Mouse (Mus musculus): Measurements from ENCODE around the gene Enox1.

The Enox1 gene

GRCm38 (mm10) chr14:77576411-77576810 lies 419.8 kb downstream of the Enox1 start:
- no peak for DNase-seq (ENCODE audit: low spot score)

DNA sequence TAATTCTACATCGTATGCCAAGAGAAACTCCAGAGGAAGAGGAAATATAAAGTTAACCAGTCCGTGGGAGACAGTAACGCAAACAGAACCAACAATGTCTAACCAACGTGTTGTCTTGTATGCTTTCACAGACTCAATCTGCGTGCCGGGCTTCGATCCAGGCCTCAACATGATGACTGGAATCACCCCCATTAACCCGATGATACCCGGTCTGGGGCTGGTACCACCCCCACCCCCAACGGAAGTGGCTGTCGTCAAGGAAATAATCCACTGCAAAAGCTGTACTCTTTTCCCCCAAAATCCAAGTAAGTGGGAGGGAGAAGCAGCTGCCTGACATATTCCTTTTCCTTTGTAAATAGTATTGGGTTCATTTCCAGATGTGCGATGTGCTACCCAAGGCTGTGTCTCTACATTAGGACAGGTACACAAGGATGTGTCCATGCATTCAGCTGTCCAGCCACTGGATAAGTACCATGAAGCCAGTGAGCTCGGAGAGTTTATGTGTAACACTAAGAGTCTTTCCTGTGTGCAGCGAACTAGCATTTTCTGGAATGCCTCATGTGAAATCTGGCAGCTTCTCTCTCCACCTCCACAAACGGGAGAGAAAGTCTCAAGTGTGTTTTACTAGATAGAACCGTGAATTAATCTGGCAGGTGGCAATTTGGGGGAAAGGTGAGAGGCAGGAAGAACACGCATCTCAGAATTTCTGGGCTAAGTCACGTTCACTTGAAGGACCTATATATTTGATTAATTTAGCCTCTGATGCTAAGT lies 421.1 kb downstream of the Enox1 start:
- DNase-seq (ENCODE audit: low spot score), result no peak

DNA sequence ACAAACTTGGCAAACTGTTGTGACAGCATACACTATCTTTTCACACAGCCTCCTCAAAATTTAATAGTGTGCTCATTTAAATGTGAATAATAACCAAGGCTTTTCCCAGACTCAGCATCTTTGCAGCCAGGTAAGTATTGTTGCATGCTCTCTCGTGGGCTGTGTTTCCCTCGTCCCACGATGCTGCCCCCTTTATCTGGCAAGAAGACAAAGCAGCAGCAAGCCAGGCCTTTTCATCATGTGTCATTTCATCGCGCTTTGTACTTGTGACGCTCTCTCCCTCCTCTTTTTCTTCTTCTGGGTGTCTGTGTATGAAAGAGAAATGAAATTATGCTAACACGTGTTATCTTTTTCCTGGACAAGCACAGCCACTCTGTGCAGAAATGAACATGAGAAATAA lies 421.8 kb downstream of the Enox1 start:
- no peak for DNase-seq (ENCODE audit: low spot score)

DNA sequence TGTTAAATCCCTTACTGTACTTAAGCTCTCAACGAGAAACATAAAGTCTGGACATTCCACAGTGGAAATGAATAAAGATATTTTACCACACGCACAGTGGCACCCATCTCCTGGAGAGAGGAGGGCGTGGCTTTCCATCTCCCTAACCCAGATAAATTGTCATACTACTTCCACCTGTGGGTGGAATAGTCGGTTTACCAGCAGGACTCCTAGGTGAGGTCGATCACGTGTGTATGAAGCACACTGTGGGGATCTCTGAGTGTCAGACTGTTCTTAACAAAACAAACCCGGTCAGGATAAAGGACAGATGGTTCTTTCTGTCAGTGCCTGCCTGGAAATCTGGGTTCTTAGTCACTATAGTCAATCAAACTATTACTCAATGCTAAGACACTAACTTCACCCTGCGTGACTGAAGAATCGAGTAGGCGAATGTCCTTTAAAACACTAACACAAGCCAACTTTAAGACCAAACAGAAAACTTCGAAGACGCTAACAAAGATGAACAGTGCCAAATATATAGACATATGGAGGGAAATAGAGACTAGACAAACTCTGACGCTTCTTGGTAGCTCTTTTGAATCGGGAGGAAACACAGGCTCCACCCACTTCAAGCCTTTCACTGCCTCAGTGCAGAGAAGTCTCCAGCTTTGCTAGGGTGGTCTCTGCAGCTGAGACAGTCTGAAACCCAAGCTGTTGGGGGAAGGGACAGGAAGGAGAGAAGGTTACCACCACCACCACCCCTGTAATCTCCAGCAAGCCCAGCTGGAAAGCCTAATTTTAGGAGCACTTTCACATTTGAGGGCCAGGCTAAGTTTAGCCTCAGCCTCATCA lies 423.8 kb downstream of the Enox1 start:
- peak; percentile 55 for DNase-seq (ENCODE audit: low spot score)

- DNase-seq (ENCODE audit: low spot score), result peak; percentile 54
Observed at GRCm38 (mm10) chr14:77580937-77581270, 424.3 kb downstream of the Enox1 start.

DNA sequence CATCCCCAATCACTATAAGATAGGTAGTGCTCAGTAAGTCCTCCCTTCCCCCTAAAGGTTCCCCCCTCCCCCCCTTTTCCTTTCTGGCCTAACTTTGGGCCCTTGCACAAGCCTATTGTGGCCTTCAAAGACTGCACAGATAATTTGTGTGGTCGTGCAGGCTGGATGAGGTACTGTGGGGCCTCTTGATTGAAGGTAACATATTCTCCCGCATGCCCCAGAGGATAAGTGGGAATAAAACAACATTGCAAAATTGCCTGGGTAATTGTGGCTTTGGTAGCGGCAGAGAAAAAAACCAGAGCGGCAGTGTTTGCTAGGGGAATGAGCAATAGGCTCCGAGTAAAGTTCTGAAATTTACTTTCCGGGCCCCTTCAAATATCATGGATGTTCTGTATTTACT lies 425.1 kb downstream of the Enox1 start:
- DNase-seq (ENCODE audit: low spot score), result no peak

- no peak for DNase-seq (ENCODE audit: low spot score)
Observed at GRCm38 (mm10) chr14:77584426-77584825, 427.9 kb downstream of the Enox1 start.

DNA sequence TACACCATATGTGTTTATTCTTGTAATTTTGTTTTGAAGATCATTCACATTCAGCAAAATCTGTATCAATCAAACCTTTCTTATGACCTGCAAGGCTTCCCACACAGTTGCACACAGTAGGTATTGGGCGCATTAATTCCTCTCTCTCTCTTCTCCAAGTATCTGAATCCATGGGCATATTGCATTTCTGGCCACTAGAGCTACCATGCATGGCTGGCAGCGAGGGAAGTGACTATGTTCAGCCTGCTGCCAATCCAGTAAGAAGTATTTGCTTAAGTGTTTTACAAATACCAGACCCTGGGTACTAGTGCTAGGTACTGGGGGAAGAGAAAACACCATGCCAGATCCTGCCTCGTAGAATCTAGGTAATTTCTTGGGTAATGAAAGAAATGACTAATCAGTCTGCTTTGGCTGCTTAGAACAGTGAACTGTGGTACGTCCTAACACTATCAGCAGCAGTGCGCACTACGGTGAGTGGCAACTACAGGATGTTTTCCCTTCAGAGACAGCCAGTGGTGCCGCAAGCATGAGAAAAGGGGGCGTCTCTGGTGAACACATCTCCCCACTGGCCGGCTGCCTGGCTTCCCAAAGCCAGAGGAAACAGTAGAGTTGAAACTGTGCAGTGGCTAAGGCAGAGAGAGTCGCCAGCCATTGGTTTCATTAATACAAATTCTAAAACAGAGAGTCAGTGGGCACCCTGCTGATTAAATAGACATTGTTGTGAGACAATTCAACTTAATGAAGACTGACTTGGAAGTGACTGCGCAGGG lies 428.7 kb downstream of the Enox1 start:
- DNase-seq (ENCODE audit: low spot score), result no peak

GRCm38 (mm10) chr14:77586033-77586432 lies 429.5 kb downstream of the Enox1 start:
- DNase-seq (ENCODE audit: low spot score), result no peak

DNA sequence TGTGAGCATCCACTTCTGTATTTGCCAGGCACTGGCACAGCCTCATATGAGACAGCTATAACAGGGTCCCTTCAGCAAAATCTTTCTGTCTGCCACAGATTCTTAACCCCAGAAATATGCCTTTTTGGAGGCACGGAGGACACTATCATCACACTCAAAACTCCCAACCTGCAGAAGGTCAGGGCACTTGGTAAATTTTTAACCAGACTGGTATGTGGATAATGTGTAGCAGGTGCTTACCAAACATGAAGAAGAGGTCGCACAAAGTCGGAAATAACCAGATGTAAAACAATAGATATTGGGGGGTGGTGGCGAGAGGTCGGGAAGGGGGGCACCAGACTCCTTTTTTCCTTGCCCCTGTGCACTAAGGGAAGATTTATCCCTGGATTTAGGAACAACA lies 430.6 kb downstream of the Enox1 start:
- DNase-seq (ENCODE audit: low spot score), result no peak

GRCm38 (mm10) chr14:77593136-77593838 lies 436.7 kb downstream of the Enox1 start:
- DNase-seq (ENCODE audit: low spot score), result no peak

DNA sequence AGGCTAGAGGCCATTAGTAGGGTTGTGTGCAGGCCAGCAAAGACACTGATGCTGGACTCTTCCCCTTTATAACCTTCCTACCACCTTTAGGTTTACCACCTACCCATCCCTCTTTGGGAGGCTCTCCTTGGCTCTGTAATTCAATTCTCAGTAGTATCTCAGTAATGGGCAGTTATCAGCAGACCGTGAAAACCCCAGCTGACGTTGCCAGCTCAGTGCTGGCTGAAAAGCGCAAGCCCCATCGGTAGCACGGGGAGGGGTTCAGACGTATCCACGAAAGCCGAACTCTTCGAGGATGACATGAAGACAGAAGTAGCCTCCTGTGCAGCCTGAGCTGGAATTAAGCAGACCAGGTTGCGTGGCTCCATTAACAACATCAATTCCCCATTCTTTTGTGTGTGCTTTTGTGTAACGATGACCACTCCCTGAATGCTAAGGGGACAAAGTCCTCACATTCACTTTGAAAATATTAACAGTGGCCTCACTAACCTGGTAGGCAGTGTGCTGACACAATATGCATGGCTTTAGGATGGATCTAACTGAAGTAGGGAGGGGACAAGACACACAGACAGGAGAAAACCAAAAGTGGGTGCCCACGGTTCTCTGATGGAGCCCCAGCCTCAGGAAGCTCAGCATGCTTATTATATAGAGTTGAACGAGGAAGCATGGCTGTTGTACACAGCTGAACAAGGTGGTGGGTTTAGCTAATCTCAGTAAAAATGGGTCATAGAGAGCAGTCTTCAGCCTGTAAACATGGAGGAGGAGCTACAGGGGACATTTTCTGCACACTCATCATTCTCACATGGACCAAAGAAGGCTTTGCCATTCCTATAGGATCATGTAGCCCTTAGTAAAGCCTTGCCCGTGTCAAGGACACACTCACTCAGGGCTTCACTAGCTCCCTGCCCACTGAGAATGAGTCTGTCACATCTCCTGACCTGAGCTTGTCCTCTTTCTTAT lies 439.9 kb downstream of the Enox1 start:
- no peak for DNase-seq (ENCODE audit: low spot score)

- DNase-seq (ENCODE audit: low spot score), result no peak
Observed at GRCm38 (mm10) chr14:77599016-77599704, 442.6 kb downstream of the Enox1 start.

- no peak for DNase-seq (ENCODE audit: low spot score)
Observed at GRCm38 (mm10) chr14:77600773-77601172, 444.2 kb downstream of the Enox1 start.

DNA sequence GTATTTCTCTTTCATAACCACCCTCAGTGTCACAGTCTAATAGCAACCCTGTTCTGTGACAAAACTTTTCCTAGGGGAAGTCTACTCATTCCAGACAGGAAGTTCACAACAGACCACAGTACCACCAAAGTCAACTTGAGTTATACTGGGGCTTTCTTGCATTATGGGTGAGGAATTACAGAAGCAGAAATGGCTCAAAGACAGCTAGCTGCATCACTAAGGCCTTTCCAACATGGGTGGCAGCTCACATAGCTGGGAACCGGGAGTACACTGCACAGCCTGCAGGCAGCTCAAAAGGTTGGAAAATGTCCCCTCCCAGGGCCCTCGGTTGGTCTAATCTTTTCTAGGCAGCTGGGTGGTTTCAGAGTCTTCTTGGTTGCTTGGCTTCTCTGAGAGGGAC lies 444.9 kb downstream of the Enox1 start:
- DNase-seq (ENCODE audit: low spot score), result no peak

GRCm38 (mm10) chr14:77608182-77608839 lies 451.7 kb downstream of the Enox1 start:
- DNase-seq (ENCODE audit: low spot score), result no peak

- DNase-seq (ENCODE audit: low spot score), result no peak
Observed at GRCm38 (mm10) chr14:77615201-77615600, 458.6 kb downstream of the Enox1 start.

DNA sequence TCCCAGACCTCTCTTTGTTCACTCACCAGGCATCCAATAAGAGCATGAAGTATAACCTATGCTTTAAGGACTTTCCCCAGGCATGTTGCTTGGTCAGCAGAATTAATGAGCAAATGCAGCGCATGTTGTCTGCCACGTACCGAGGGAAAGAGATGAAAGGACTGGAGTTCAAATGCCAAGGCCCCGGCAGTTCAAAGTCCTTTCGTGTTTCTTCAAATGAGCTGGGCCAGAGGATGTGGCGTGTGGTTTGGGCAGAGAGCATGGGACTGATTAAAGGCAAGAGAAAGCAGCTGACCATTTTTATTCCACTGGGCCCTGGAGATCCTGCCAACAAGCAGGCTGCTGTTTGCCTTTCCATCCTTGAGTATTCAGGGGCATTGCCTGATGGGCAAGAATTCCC lies 460.7 kb downstream of the Enox1 start:
- DNase-seq (ENCODE audit: low spot score), result no peak

GRCm38 (mm10) chr14:77618131-77618805 lies 461.7 kb downstream of the Enox1 start:
- no peak for DNase-seq (ENCODE audit: low spot score)

Measured in layer of hippocampus, adult 9-10 months (tissue).